Mouse (Mus musculus): ENCODE data around the gene Baiap2l2. TPM values are rescaled to one million over a fixed set of nuclear protein-coding genes. Genes with fewer than 3 reads are reported as not detected.

Gene Baiap2l2
- 0.72 and 1.4 TPM in 2 replicates for polyA plus RNA-seq (2015; fragmentation: Nextera tagmentation; extraction: Ambion mirVana)

DNA sequence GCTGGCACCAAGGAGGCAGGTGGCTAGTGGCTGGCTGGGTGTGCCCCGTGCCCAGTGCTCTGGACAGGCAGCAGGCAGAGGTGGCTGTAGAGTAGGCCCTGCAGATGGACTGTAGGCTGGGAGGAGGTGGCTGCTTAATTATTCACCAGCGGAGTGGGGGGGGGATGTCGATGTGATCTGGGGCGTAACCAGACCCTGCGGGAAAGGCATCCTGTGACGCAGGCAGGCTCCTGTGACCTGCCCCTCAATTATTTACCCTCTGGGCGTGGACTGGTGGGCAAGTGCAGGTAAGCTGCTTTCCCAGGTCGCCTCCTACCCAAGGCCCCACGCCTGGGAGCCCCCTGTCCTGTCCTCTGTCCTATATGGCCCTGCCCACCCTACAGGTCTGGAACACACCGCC is at the start of gene Baiap2l2:
TSS of gene Baiap2l2 (minus strand) at position 139 of the 400 bp plus-strand sequence.
- no peak within 1 kb of the TSS for H3K27ac ChIP-seq
- ATAC-seq, result no peak
- no peaks in the 10 kb centered on the region for H3K9me3 ChIP-seq
- H3K4me1 ChIP-seq (replicated peaks), result no peaks in the 10 kb centered on the region
- H3K9ac ChIP-seq (replicated peaks), result no peak within 1 kb of the TSS
- no peak within 1 kb of the TSS for H3K4me2 ChIP-seq (replicated peaks)
- no peak within 1 kb of the TSS for H3K4me3 ChIP-seq (replicated peaks)
- H3K36me3 ChIP-seq, result peaks cover 33% of the 10 kb centered on the region
- WGBS, result 69% methylated on average over 10 of the region's 10 CpGs
- no peaks in the 10 kb centered on the region for H3K27me3 ChIP-seq

DNA sequence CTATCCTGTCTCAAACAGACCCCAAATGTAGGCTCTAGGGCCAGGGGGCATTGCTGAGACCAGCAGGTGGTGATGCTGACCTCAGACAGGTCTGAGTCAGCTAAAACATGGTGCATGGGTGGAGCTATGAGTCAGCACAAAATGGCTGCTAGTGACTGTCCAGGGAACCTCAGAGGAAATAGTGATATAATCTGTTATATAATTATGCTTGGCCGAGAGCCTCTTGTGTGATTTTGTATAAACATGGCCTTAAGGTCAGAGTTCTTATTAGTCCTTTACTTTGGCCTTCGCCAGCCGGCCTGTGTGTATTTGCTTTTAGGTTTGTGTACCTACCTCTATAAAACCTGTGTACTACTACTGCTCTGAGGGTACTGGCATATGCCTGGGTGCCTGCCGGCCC is 48.1 kb upstream of the Baiap2l2 start:
- Histone ChIP-seq H3K9ac (replicated peaks) (no peak overlapping the region), H3K4me1 (replicated peaks) (peaks cover 9% of the 10 kb centered on the region), H3K27me3 (no peaks in the 10 kb centered on the region), H3K4me3 (replicated peaks) (no peak overlapping the region), H3K27ac (no peak overlapping the region), H3K9me3 (no peaks in the 10 kb centered on the region), H3K4me2 (replicated peaks) (no peak overlapping the region), H3K36me3 (no peaks in the 10 kb centered on the region)
- WGBS, result 79% methylated on average over 4 of the region's 4 CpGs
- no peak for ATAC-seq

DNA sequence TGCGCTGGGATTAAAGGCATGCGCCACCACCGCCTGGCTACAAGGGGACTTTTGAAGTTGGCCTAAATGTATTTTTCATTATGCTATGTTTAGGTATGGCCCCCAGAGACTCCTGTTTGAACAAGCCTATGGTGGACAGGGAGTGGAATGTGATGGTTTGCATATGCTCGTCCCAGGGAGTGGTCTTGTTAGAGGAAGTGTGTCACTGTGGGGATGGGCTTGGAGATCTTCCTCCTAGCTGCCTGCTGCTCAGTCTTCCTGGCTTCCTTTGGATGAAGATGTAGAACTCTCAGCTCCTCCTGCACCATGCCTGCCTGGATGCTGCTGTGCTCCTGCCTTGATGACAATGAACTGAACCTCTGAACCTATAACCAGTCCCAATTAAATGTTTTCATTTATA is 45.2 kb upstream of the Baiap2l2 start:
- Histone ChIP-seq H3K9me3 (no peaks in the 10 kb centered on the region), H3K4me2 (replicated peaks) (no peak overlapping the region), H3K36me3 (no peaks in the 10 kb centered on the region), H3K9ac (replicated peaks) (no peak overlapping the region), H3K27me3 (no peaks in the 10 kb centered on the region), H3K4me3 (replicated peaks) (no peak overlapping the region), H3K4me1 (replicated peaks) (peaks cover 29% of the 10 kb centered on the region), H3K27ac (no peak overlapping the region)
- 79% methylated on average over 4 of the region's 4 CpGs for WGBS
- ATAC-seq, result no peak

DNA sequence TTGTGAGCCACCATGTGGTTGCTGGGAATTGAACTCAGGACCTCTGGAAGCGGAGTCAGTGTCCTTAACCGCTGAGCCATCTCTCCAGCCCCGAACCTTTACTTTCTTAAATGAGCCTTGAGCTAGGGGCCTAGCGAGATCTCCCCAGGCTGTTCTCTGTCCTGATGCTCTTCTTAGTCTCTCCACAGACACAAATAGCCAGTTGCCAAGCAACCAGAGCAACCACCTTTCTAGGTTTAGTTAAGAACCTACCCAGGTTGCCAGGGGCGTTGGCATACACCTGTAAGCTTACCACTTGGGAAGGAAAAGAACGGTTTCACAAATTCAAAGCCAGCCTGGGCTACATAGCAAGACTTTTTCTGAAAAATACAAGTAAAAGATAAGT is 44.6 kb upstream of the Baiap2l2 start:
- Histone ChIP-seq H3K36me3 (no peaks in the 10 kb centered on the region), H3K27me3 (no peaks in the 10 kb centered on the region), H3K27ac (no peak overlapping the region), H3K4me2 (replicated peaks) (no peak overlapping the region), H3K4me3 (replicated peaks) (no peak overlapping the region), H3K9me3 (no peaks in the 10 kb centered on the region), H3K4me1 (replicated peaks) (peaks cover 29% of the 10 kb centered on the region), H3K9ac (replicated peaks) (no peak overlapping the region)
- no peak for ATAC-seq
- 88% methylated on average over 6 of the region's 6 CpGs for WGBS

DNA sequence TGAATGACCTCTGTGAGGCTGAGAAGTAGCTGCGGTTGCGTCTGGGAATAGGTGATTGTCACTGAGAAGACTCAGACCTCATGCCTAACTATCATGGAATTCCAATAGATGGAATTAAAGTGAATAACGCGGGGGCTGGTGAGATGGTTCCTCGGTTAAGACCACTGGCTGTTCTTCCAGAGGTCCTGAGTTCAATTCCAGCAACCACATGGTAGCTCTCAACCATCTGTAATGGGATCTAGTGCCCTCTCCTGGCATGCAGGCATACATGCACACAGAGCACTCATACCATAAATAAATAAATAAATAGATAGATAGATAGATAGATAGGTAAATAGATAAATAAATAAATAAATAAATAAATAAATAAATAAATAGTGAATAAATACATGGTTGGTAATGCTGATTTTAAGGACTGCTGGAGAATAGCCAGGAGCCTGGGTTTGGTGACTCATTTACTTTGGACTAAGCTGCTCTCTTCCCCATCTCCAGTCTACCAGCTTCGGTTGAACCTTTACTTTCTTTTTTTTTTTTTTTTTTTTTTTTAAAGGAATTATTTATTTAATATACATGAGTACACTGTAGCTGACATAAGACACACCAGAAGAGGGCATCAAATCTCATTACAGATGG is 44.1 kb upstream of the Baiap2l2 start:
- H3K27ac ChIP-seq, result no peak overlapping the region
- peaks cover 27% of the 10 kb centered on the region for H3K4me1 ChIP-seq (replicated peaks)
- no peak overlapping the region for H3K4me2 ChIP-seq (replicated peaks)
- WGBS, result 91% methylated on average over 6 of the region's 6 CpGs
- no peak for ATAC-seq
- H3K9me3 ChIP-seq, result no peaks in the 10 kb centered on the region
- no peak overlapping the region for H3K9ac ChIP-seq (replicated peaks)
- no peaks in the 10 kb centered on the region for H3K27me3 ChIP-seq
- no peaks in the 10 kb centered on the region for H3K36me3 ChIP-seq
- no peak overlapping the region for H3K4me3 ChIP-seq (replicated peaks)

DNA sequence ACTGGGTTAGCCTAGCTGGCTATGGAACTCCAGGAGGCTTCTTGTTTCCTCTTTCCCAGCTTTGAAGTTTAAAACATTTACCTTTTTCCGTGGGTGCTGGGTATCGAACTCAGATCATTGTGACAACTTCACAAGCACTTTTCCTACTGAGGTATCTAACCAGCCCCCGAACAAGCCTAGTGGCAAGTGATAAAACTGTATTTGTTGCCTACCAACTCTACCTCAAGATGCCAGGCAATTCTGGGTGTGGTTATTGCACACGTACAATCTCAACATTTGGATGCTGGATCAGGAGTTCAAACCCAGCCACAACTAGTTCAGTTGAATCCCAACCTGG is 43.6 kb upstream of the Baiap2l2 start:
- no peak overlapping the region for H3K27ac ChIP-seq
- no peaks in the 10 kb centered on the region for H3K27me3 ChIP-seq
- H3K4me3 ChIP-seq (replicated peaks), result no peak overlapping the region
- no peak for ATAC-seq
- WGBS, result 93% methylated on average over 4 of the region's 4 CpGs
- H3K36me3 ChIP-seq, result no peaks in the 10 kb centered on the region
- H3K4me1 ChIP-seq (replicated peaks), result peaks cover 27% of the 10 kb centered on the region
- no peaks in the 10 kb centered on the region for H3K9me3 ChIP-seq
- H3K9ac ChIP-seq (replicated peaks), result no peak overlapping the region
- peak overlapping the region; percentile 74; the same call in 1 of the 2 replicates for H3K4me2 ChIP-seq (replicated peaks)

DNA sequence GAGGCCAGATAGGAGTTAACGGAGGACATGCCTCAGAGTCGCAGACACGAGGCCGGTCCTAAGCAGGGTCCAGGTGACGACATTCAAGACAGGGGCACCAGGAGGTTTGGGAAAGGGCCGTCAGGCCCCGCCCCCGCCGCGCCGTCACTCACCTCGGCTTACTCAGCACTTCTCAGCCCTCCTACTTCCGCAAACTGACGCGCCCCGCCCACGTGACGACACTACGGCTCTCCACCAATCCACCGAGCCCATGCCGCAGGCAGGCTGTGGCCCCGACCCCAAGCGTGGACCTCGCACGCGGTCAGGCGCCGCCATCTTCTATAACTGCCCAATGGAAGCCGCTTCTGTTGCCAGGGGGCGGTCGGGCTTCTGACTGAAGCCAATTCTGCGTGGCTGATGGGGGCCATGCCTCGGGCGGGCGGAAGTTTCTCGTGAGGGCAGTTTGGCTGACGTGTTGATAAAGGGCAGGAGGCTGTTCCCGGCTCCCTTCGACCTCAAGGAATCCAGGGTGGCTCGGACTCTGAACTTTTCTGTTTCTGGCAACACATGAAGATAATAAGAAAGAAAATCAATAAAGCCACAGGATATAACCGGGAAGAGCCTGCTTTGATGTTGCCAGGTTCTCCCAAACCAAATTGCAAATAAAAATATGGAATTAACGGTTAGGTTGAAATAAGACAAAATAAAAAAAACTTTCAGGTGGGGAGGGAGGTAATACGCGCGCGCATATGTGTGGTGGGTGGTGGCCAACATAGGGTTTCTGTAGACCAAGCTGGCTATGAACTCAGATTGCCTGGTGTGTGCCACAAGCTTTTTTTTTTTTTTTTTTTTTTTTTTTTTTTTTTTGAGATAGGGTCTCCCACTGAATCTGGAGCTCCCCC is 43.0 kb upstream of the Baiap2l2 start, which contains the start of gene Pla2g6:
TSS of gene Pla2g6 (minus strand) at position 333 of the 881 bp plus-strand sequence.
- Histone ChIP-seq H3K4me1 (replicated peaks) (peaks cover 27% of the 10 kb centered on the region), H3K4me3 (replicated peaks) (peak within 1 kb of the TSS; percentile 49), H3K4me2 (replicated peaks) (peak within 1 kb of the TSS; percentile 74), H3K27me3 (no peaks in the 10 kb centered on the region), H3K36me3 (no peaks in the 10 kb centered on the region), H3K9me3 (no peaks in the 10 kb centered on the region), H3K9ac (replicated peaks) (peak within 1 kb of the TSS; percentile 75), H3K27ac (peak within 1 kb of the TSS; percentile 89)
- WGBS, result 5% methylated on average over 46 of the region's 46 CpGs
- peak; percentile 97 for ATAC-seq

DNA sequence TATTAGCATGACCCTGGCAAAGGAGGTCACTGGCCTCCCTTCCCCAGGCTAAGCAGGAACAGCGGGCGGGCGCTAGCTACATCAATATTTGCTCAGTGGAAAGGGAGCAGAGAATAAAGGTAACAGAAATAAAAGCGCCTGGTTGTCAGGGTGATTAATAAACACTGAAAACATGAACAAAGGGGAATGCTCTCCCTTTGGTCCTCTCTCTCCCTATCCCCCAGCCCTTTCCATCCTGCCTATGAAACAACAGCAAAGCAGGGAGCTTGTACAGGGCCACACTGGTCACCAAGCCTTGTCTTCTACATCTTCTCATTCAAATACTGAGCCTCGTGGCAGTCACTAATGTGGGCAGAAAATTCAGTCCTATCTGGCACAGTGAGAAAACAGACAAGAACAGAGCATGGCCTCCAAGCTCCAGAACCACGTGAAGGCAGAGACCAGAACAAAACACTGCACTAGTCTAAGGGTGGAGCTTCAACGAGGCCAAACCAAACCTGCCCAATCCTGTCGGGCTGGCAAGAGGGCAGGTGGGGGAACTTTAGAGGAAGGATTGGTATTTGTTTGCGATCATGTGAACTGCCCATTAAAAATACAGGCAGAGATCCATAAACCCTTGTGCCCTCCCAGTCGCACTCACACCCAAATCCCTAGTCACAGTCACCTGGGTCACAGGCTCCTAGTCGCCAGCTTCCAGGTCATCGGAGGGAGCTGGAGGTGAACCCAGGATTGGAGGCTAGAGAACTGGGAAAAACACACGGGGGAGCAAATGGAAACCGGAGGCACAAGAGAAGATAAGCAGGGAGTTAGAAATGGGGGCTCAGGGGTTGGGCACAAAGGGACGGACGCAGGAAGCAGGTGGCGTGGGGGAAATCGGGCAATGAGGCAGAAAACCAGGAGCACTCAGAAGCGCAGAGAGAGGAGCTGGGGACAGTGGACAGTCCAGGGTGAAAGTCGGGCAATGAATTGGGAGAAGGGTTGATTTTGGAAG is 41.9 kb upstream of the Baiap2l2 start:
- ATAC-seq, result peak; percentile 24; the same call in 1 of the 2 replicates
- Histone ChIP-seq H3K27me3 (no peaks in the 10 kb centered on the region), H3K36me3 (no peaks in the 10 kb centered on the region), H3K9me3 (no peaks in the 10 kb centered on the region), H3K27ac (peak overlapping the region; percentile 89), H3K4me3 (replicated peaks) (peak overlapping the region; percentile 49), H3K4me1 (replicated peaks) (peaks cover 27% of the 10 kb centered on the region), H3K4me2 (replicated peaks) (peak overlapping the region; percentile 74), H3K9ac (replicated peaks) (peak overlapping the region; percentile 75)
- WGBS, result 6% methylated on average over 20 of the region's 20 CpGs

DNA sequence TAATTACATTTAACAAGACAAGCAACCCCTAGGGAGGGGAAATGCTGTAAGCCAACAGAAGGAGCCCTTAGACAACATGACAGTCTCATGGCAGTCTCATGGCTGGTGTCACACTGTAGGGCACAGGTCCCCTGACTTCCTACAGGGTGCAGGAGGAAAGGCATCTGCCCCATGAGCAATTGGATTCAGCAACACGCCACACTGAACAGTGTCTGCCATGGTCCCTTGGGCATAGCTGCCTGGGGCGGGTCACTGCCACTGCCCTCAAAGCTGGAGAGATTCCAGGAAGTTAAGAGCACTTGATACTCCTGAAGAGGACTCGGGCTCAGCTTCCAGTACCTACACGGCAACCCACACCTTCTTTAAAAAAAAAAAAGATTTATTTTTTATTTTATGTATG is 40.9 kb upstream of the Baiap2l2 start:
- peak overlapping the region; percentile 22; the same call in 1 of the 2 replicates for H3K4me2 ChIP-seq (replicated peaks)
- H3K9ac ChIP-seq (replicated peaks), result no peak overlapping the region
- ATAC-seq, result no peak
- 73% methylated on average over 4 of the region's 4 CpGs for WGBS
- H3K27ac ChIP-seq, result 0 out of 2 replicates have a peak overlapping the region, but pooled peaks have one; percentile 89
- no peaks in the 10 kb centered on the region for H3K36me3 ChIP-seq
- no peak overlapping the region for H3K4me3 ChIP-seq (replicated peaks)
- no peaks in the 10 kb centered on the region for H3K27me3 ChIP-seq
- peaks cover 27% of the 10 kb centered on the region for H3K4me1 ChIP-seq (replicated peaks)
- H3K9me3 ChIP-seq, result no peaks in the 10 kb centered on the region

DNA sequence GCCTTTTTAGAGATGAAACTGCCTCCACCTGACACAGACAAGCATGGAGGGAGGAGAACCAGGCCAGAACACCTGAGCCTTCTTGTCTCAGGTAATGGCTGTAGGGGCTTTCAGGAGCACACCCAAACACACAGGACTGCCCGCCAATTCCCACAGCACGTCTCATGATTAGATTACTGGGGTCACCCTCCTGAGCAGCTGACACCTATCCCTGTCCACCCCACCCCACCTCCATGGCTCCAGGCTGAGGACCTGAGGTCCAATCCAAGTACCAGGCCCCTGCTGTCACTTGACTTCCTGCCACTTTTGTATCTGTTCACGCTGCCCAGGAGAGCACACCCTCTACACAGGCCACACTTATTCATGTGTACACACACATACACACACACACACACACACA is 40.4 kb upstream of the Baiap2l2 start:
- Histone ChIP-seq H3K27ac (no peak overlapping the region), H3K9ac (replicated peaks) (0 out of 2 replicates have a peak overlapping the region, but pooled peaks have one; percentile 28), H3K36me3 (no peaks in the 10 kb centered on the region), H3K4me1 (replicated peaks) (peaks cover 27% of the 10 kb centered on the region), H3K9me3 (no peaks in the 10 kb centered on the region), H3K4me3 (replicated peaks) (no peak overlapping the region), H3K4me2 (replicated peaks) (0 out of 2 replicates have a peak overlapping the region, but pooled peaks have one; percentile 22), H3K27me3 (no peaks in the 10 kb centered on the region)
- no peak for ATAC-seq
- 84% methylated on average over 3 of the region's 3 CpGs for WGBS

DNA sequence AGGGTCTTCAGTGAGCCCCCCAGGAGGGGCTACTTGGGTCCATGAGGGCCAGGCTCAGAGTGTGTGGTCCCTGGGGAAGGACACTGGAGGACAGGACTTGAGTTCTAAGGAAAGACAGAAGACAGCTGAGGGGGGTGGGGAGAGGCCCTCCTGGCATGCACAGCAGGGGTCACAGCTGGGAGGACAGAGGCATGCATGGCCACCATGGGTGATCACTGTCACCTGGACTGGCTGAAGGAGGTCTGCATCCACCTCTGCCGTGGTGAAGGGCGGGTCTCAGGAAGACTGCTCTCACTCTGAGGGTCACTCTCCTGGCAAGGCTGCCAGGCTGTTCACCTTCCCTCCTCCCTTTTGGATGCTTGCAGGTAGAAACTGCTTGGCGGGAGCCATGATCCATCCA is 39.0 kb upstream of the Baiap2l2 start:
- H3K9ac ChIP-seq (replicated peaks), result no peak overlapping the region
- 77% methylated on average over 3 of the region's 3 CpGs for WGBS
- H3K4me1 ChIP-seq (replicated peaks), result peaks cover 27% of the 10 kb centered on the region
- H3K27me3 ChIP-seq, result no peaks in the 10 kb centered on the region
- no peaks in the 10 kb centered on the region for H3K36me3 ChIP-seq
- no peak for ATAC-seq
- no peak overlapping the region for H3K4me3 ChIP-seq (replicated peaks)
- H3K27ac ChIP-seq, result 0 out of 2 replicates have a peak overlapping the region, but pooled peaks have one; percentile 10
- no peaks in the 10 kb centered on the region for H3K9me3 ChIP-seq
- H3K4me2 ChIP-seq (replicated peaks), result no peak overlapping the region
